Mouse (Mus musculus) left cerebral cortex, postnatal 36 days (tissue): ENCODE results near the gene Olfr667. TPM values are rescaled to one million over a fixed set of nuclear protein-coding genes. Genes with fewer than 3 reads are reported as not detected.
"Not testable (repeated sequence)": the region's sequence is repeated elsewhere in the genome, so short reads cannot be mapped to it uniquely, and the experiment has no call there.

Experiments
- DNase-seq, 2 experiments: peaks; one replicate each; pipeline ENCODE4 v3.0.0; 2021 to 2022; ENCODE audit warnings: low spot score in 2 of 2, mixed read lengths in 1 of 2
- intact Hi-C: fragments of 180-260 bp; cut with DNase I; formaldehyde crosslinking; loops from one replicate; pipeline ENCODE4 v1.15.1; 2025
- total RNA-seq, 2 experiments: library from RNA; stranded (reverse); gene quantifications; 2 replicates each; pipeline ENCODE4 v1.2.3; 2021

The Olfr667 gene
- total RNA-seq = not detected

GRCm38 (mm10) chr7:104921382-104921781, at the start of gene Olfr667:
Gene Olfr667, minus strand, starts transcription at chr7:104921482.
- DNase-seq = no peak
- intact Hi-C loops = no loop called here

DNA sequence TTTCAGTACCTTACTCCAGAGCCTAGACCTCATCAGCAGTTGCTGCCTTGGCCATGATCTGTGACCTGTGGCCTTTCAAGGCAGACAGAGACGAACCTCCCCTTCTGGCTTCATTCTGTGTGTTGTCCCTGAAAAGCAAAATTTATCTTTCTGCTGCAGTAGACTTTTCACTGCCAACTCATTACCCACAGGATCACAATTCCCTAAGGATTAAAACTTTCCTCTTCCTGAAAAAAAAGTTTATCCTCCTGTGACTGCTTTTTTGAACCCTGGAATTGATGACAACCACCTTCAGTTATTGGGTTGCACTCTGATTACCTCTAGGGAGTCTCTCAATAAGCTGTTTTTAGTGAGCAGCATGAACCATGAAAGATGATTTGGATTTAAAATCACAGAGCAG, 41.2 kb upstream of the Olfr667 start, which contains the start of gene Olfr670:
Gene Olfr670, minus strand, starts transcription at position 101 of the 400 bp plus-strand sequence.
- intact Hi-C loops = no loop called here
- DNase-seq = no peak

- intact Hi-C loops, DNase-seq: not testable (repeated sequence)
Measured at GRCm38 (mm10) chr7:104950234-104950633, 29.0 kb upstream of the Olfr667 start.

GRCm38 (mm10) chr7:104933940-104934339, 12.7 kb upstream of the Olfr667 start, which contains the start of gene Olfr669:
Gene Olfr669, plus strand, starts transcription at chr7:104934240.
- no peak for DNase-seq
- intact Hi-C loops = no loop called here

- intact Hi-C loops = no loop called here
- DNase-seq = no peak
Measured at GRCm38 (mm10) chr7:104927957-104928356, 6.7 kb upstream of the Olfr667 start, which contains the start of gene Olfr668. Gene Olfr668, minus strand, starts transcription at chr7:104928057.

- intact Hi-C loops = no loop called here
- DNase-seq = no peak
Measured at GRCm38 (mm10) chr7:104895852-104896251, 25.4 kb downstream of the Olfr667 start, which contains the start of gene Olfr666. Gene Olfr666, minus strand, starts transcription at chr7:104895952.

DNA sequence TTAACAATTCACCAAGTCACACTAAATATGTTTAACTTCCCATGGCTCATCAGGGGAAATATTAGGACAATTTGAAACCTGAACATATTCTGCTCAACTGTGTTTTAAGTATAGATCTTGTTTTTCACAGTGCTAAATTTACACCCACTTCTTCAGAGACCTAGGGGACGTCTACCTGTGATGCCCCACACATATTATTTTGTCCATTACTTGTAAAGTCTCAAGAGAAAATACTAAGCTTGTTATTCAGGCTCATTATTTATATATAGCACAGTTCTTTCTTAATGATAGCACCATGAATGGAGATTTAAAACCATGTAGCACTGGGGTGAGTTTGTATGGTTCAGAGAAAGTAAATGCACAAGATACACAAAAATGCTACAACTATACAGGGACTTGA, 43.6 kb downstream of the Olfr667 start, which contains the start of gene Olfr665:
Gene Olfr665, plus strand, starts transcription at position 301 of the 400 bp plus-strand sequence.
- intact Hi-C loops = no loop called here
- no peak for DNase-seq

Other genes with a start within 250 kb of the Olfr667 start
- gene Olfr661, start 235.0 kb downstream of the Olfr667 start, total RNA-seq = not detected
- not detected for gene Usp17le, start 144.0 kb downstream of the Olfr667 start, total RNA-seq
- gene Usp17lb, start 78.9 kb downstream of the Olfr667 start, total RNA-seq = not detected
- gene Usp17la, start 64.5 kb downstream of the Olfr667 start, total RNA-seq = not detected
- gene Olfr665, start 43.5 kb downstream of the Olfr667 start, total RNA-seq = not detected
- gene Olfr666, start 25.5 kb downstream of the Olfr667 start, total RNA-seq = not detected
- not detected for gene Olfr668, start 6.6 kb upstream of the Olfr667 start, total RNA-seq
- gene Olfr669, start 12.8 kb upstream of the Olfr667 start, total RNA-seq = not detected
- gene Olfr670, start 41.1 kb upstream of the Olfr667 start, total RNA-seq = not detected
- not detected for gene Olfr671, start 57.6 kb upstream of the Olfr667 start, total RNA-seq
- not detected for gene Olfr672, start 80.5 kb upstream of the Olfr667 start, total RNA-seq
- not detected for gene Olfr675, start 107.0 kb upstream of the Olfr667 start, total RNA-seq
- not detected for gene Olfr676, start 111.2 kb upstream of the Olfr667 start, total RNA-seq
- gene Olfr677, start 129.9 kb upstream of the Olfr667 start, total RNA-seq = not detected
- not detected for gene Olfr678, start 143.0 kb upstream of the Olfr667 start, total RNA-seq
- gene Olfr679, start 159.7 kb upstream of the Olfr667 start, total RNA-seq = not detected
- not detected for gene Olfr680-ps1, start 171.3 kb upstream of the Olfr667 start, total RNA-seq
- gene Olfr681, start 195.4 kb upstream of the Olfr667 start, total RNA-seq = not detected
- not detected for gene Olfr683, start 225.5 kb upstream of the Olfr667 start, total RNA-seq
- not detected for gene Olfr684, start 242.2 kb upstream of the Olfr667 start, total RNA-seq